Mouse (Mus musculus) thymus, postnatal 10 days (tissue): ENCODE data around the gene Fam122c.

Source experiments
- DNase-seq, 2 experiments: peaks; one replicate each; pipeline ENCODE4 v3.0.0; 2021; ENCODE audit warnings: low spot score in 2 of 2

The Fam122c gene

GRCm38 (mm10) chrX:53370366-53370740, 97.1 kb downstream of the Fam122c start, which contains the start of gene Mospd1:
Gene Mospd1 (minus strand): TSS chrX:53370502.
- peak; percentile 91 for DNase-seq
